Mouse (Mus musculus): ENCODE data around the gene Map2k5.

Map2k5 gene

DNA sequence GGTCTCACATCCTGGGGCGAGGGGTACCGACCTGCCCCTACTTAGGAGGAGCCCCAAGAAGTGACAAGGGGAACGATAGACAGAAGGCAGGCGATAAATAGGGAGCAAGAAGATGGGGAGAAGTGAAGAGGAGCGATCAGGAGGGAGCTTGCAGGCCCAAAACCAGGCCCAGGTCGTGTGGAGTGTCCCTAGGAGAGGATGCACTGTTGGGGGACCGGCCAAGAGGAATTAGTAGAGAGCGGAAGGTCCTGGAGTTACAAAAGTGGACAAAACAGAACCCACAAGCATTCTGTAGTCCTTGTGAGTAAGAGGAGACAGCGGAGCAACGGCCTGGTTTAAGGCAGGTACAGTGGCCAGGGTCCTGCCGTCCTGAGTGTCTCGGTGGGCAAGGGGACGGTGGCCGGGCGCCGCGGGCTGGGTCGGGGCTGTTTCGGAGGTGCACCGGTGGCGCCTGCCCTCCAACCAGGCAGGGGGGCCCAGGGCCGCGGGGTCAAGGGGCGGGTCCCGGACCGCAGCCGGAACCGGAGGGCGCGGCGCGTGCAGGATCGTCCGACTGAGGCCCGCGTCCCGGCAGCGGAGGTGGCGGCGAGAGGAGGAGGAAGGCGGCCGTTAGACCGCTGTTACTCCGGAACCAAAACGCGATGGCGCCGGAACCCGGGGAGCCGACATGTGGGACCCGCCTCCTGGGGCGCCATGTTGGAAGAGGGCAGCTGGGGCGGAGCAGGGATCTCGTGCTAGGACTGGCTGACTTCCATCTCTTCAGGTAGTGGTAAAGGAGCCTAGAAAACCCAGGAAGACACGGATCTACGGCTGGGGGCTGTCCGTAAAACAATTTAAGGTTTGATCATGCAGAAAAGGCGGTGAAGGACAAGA lies at the start of gene Map2k5:
TSS of gene Map2k5 (minus strand) at position 633 of the 873 bp plus-strand sequence.
- peak; percentile 93 for DNase-seq

DNA sequence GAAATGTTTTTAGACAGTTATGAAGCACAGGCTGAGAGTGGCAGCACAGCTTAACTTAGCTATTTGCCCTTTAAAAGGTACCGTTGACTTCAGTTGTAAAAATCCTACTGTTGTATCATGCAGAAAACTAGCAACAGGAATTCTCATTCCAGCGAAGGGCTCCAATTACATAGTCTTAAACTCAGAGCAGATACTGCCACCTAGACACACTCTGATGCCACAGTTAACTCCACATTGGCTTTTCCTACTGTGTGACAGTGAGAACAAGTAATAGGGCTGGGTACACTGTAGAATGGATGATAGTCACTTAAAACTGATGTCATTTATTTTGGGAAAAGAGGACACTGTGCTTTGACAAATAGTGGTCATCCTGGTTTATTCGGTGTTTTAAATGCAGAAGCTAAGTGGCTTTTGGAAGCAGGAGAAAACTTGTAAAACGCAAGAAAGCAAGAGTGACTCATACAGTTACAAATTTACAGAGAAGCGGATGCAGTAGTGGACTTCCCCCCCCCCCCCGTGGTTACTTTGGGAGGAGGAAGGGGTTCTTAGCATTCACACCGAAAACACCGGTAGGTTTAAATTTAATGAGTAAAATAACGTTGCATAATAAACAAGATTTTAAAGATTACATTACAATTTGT lies 43.5 kb upstream of the Map2k5 start:
- no peak for DNase-seq

DNA sequence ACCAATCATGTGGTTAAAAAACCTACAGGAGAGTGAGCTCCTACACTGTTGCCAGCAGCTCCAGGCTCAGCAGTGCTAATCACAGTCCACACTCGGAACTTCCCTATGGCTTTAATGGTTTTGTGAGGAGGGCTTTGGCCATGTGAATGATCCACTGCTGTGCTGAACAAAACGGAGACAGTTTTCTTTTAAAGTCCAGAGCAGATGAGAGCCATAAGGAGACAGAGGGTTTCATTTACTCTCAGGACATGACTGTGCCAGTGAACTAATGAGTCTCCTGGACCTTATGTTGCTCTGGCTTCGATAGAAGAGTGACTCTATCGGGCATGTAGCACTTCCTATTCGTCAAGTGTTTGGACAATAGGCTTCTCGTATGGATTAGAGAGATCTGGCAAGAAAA lies 42.7 kb upstream of the Map2k5 start:
- peak; percentile 34 for DNase-seq

GRCm38 (mm10) chr9:63400176-63400575 lies 22.5 kb upstream of the Map2k5 start:
- DNase-seq = no peak

- DNase-seq = no peak
Measured at GRCm38 (mm10) chr9:63399463-63399815, 21.7 kb upstream of the Map2k5 start.

GRCm38 (mm10) chr9:63398611-63399462 lies 21.1 kb upstream of the Map2k5 start, which contains the start of gene 2300009A05Rik:
TSS of gene 2300009A05Rik (minus strand) at chr9:63399246.
- peak; percentile 95 for DNase-seq

GRCm38 (mm10) chr9:63395612-63396011 lies 17.9 kb upstream of the Map2k5 start:
- DNase-seq = no peak

DNA sequence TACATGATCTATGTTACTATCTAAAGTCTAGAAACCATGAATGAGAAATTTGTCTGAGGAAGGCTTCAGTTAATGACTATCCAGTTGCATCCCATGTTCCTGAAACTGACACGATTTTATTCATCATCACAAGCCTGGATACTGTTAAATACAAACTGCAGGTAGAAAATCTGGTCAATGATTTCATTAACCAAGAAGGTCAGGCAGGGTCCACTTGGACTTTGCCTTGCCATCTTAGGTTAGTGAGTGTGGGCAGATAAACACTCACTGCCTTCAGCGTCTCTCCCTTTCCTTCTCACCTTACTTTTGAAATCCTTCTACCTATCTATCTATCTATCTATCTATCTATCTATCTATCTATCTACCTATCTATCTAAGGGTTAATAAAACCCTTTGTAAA lies 13.6 kb upstream of the Map2k5 start:
- no peak for DNase-seq

DNA sequence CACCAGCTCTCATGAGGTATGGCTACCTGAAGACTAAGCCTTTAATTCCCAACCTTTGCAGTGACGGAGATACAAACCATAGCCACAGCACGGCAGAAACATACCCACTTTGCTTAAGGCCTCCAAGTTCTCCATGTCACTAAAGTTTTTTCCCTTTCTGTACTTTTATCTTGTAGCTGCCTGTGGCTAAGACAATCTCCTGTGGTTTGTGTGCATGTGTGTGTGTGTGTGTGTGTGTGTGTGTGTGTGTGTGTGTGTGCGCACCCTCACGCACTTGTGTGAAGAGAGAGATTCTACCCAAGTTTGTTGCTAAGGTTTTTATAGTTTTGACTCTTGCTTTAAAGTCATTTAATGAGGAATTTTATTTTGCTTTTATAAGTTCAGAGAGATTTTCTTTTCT lies 5.1 kb upstream of the Map2k5 start:
- no peak for DNase-seq

DNA sequence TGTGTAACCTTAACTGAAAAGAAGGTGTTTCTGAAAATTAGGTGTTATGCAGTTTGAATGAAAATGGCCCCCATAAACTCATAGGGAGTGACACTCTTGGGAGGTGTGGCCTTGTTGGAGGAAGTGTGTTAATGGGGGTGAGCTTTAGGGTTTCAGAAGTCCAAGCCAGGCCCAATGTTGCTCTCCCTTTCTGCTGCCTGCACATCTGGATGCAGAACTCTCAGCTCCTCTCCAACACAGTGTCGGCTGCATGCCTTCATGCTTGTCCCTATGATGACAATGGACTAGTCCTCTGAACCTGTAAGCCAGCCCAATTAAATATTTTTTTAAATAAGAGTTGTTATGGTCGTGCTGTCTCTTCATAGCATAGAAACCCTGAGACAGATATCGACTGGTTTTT lies 2.6 kb upstream of the Map2k5 start:
- DNase-seq = no peak

GRCm38 (mm10) chr9:63378174-63378573 lies 472 bp upstream of the Map2k5 start:
- no peak for DNase-seq

DNA sequence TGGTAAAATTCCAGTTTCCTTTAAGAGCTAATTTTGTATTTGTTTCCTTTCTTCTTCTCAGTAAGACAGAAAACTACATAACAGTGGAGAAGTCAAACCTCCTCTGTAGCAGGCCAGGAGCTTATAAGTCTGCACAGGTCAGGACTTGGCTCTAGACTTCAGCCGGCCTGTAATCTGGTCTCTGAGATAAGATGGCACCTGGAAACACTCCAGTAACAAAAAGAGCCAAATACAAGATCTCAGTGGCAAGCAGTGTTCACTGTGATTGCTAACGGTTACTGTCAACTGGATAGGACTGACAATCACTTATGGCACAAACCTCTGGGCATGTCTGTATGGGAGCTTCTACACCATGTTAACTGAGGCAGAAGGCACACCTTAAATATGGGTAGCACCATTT lies 4.4 kb downstream of the Map2k5 start:
- DNase-seq = no peak

DNA sequence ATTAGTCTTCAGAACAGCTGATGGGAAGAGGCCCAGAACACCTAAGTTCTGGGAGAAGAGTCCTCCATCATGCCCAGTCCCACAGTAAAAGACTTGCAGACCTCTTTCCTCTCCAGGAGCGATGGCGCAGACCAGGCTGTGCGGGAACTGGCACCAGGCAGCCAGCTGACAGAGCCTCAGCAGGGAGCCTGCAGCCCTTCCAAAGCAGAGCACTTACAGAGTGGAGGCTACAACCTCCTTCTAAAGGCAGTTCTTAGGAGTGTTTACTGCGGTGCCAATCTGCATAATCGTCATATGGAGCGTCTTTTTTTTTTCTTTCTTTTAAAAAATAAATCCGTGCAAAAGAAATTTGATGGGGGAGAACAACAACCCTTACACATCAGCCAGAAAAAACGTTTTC lies 5.2 kb downstream of the Map2k5 start:
- DNase-seq = peak; percentile 61

GRCm38 (mm10) chr9:63360410-63360809 lies 17.3 kb downstream of the Map2k5 start:
- DNase-seq = no peak

DNA sequence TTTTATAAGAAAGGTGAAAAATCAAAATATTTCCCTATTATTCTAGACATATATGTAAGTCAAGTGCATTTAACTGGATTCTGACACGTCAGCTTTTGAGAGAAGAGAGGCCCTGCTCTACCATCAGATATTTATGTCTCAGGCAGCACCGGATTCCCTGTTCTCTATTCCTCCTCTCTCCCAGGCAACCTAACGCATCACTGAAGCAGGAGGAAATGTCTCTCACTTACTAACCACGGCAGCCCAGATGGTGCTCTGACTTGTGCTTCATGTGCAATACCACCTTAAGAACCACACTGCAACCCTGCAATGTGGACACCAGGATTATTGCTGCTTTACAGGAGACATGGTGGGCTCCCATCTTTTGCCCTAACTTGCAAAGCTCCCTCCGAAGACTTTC lies 18.7 kb downstream of the Map2k5 start:
- DNase-seq = no peak

DNA sequence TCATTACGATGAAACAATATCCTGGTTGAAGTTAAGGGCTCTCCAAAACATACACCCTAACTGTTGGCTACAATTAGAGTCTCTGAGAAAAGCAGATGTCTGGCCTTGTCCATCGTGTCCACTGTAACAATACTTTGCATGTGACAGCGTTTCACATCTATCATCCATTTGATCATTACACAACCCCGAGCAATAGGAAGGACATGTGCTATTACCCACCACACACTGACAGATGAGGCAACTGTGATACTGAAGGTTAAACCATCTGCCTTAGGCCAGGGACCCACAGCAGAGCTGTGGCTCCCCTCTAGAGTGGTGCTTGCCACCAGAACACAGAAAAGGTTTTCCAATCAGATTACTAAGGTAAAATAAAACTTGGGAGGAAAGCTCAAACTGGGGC lies 21.0 kb downstream of the Map2k5 start:
- DNase-seq = no peak

GRCm38 (mm10) chr9:63356278-63356677 lies 21.4 kb downstream of the Map2k5 start:
- no peak for DNase-seq

DNA sequence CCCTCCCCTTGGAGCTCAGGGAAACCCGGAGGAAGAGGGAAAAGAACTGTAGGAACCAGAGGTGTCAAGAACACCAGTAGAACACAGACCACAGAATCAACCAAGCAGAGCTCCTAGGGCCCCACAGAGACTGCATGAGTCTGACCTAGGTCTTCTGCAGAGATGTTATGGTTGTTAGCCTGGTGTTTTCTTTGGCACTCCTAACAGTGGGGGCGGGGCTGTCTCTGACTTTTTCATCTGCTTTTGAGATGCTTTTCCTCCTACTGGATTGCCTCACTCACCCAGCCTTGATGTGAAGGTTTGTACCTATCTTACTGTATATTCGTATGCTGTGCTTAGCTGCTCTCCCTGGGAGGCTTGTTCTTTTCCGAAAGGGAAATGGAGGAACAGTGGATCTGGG lies 23.5 kb downstream of the Map2k5 start:
- DNase-seq = no peak

DNA sequence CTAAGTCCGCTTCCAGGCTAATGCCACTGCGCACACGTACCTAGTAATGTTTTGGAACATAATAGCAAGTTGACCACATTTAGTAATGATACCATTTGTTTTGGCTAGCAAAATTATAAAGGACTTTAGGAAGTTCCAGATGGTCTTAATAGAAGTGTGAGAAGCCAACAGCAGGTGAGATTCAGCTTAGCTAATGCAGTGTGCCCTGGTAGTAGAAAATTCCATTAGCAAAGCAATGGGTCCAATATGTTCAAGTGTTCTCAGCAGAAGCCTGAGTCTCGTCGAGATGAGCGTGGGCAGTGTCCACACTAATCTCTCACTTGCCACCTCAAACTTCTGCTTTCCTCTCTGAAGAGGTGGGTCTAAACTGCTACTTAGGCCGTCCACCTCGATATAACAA lies 27.7 kb downstream of the Map2k5 start:
- no peak for DNase-seq

GRCm38 (mm10) chr9:63349241-63349640 lies 28.5 kb downstream of the Map2k5 start:
- DNase-seq = no peak

- DNase-seq = peak; percentile 57
Measured at GRCm38 (mm10) chr9:63348146-63348545, 29.6 kb downstream of the Map2k5 start.

GRCm38 (mm10) chr9:63346029-63346428 lies 31.7 kb downstream of the Map2k5 start:
- peak; percentile 77 for DNase-seq

GRCm38 (mm10) chr9:63341761-63342160 lies 35.9 kb downstream of the Map2k5 start:
- DNase-seq = no peak
